Mouse (Mus musculus): Measurements from ENCODE around the gene Dusp8. TPM values are rescaled to one million over a fixed set of nuclear protein-coding genes. Genes with fewer than 3 reads are reported as not detected.

Dusp8 gene
- total RNA-seq, 2 experiments from 2014 or later = 20.5 to 44.4 TPM

GRCm38 (mm10) chr7:142094301-142095143 lies 1.1 kb downstream of the Dusp8 start:
- Histone ChIP-seq H3K4me3 (peak overlapping the region; percentile 96), H3K27ac (peak overlapping the region; percentile 97)
- peak; percentile 63 for DNase-seq
- intact Hi-C loops (cut with DNase I) = loop anchor here (5.0 to 10.0 kb wide), 3 partner anchors 32 to 190 kb away; partner anchors contain the start of gene Mob2
- TF ChIP-seq CTCF (IDR thresholded peaks at IDR 0.05) = no peak

- DNase-seq = no peak
- intact Hi-C loops (cut with DNase I) = loop anchor here (10.0 kb wide), 2 partner anchors 189 to 191 kb away; no protein-coding TSS in a partner anchor
- peak overlapping the region; percentile 97 for H3K27ac ChIP-seq
- H3K4me3 ChIP-seq = peak overlapping the region; percentile 96
- TF ChIP-seq CTCF (IDR thresholded peaks at IDR 0.05) = no peak
These were observed 1.9 kb downstream of the Dusp8 start for GRCm38 (mm10) chr7:142093696-142094240.

- TF ChIP-seq CTCF (IDR thresholded peaks at IDR 0.05) = no peak
- H3K4me3 ChIP-seq = peak overlapping the region; percentile 96
These were observed 2.7 kb downstream of the Dusp8 start for GRCm38 (mm10) chr7:142092991-142093390.

GRCm38 (mm10) chr7:142091848-142092247 lies 3.8 kb downstream of the Dusp8 start:
- Histone ChIP-seq H3K4me3 (peak overlapping the region; percentile 96), H3K27ac (peak overlapping the region; percentile 97; the same call in 1 of the 2 replicates)
- no peak for TF ChIP-seq CTCF (IDR thresholded peaks at IDR 0.05)
- intact Hi-C loops (cut with DNase I) = loop anchor here (10.0 kb wide), 2 partner anchors 187 to 193 kb away; no protein-coding TSS in a partner anchor
- DNase-seq = peak; percentile 18

More at GRCm38 (mm10) chr7:142092991-142093390, 2.7 kb downstream of the Dusp8 start:
- intact Hi-C loops (cut with DNase I) = loop anchor here (10.0 kb wide), 2 partner anchors 188 to 192 kb away; no protein-coding TSS in a partner anchor
- H3K27ac ChIP-seq = peak overlapping the region; percentile 97
- DNase-seq = no peak

GRCm38 (mm10) chr7:142089648-142090447 lies 5.8 kb downstream of the Dusp8 start:
- DNase-seq = no peak
- no peak for TF ChIP-seq CTCF (IDR thresholded peaks at IDR 0.05)
- no peak overlapping the region for H3K4me3 ChIP-seq
- no peak overlapping the region for H3K27ac ChIP-seq
- intact Hi-C loops (cut with DNase I) = loop anchor here (10.0 kb wide), 2 partner anchors 185 to 195 kb away; no protein-coding TSS in a partner anchor

- intact Hi-C loops (cut with DNase I) = no loop called here
- Histone ChIP-seq H3K4me3 (no peak overlapping the region), H3K27ac (no peak overlapping the region)
- TF ChIP-seq CTCF (IDR thresholded peaks at IDR 0.05) = no peak
- DNase-seq = no peak
These were observed 6.8 kb downstream of the Dusp8 start for GRCm38 (mm10) chr7:142088886-142089285.

GRCm38 (mm10) chr7:142087069-142087652 lies 8.5 kb downstream of the Dusp8 start:
- no peak for DNase-seq
- intact Hi-C loops (cut with DNase I) = no loop called here
- no peak for TF ChIP-seq CTCF (IDR thresholded peaks at IDR 0.05)
- 0 out of 2 replicates have a peak overlapping the region, but pooled peaks have one; percentile 2 for H3K27ac ChIP-seq
- no peak overlapping the region for H3K4me3 ChIP-seq

GRCm38 (mm10) chr7:142086159-142086905 lies 9.3 kb downstream of the Dusp8 start:
- H3K4me3 ChIP-seq = no peak overlapping the region
- intact Hi-C loops (cut with DNase I) = no loop called here
- H3K27ac ChIP-seq = peak overlapping the region; percentile 84
- DNase-seq = no peak
- no peak for TF ChIP-seq CTCF (IDR thresholded peaks at IDR 0.05)

- TF ChIP-seq CTCF (IDR thresholded peaks at IDR 0.05) = no peak
- peak; percentile 92 for DNase-seq
- H3K27ac ChIP-seq = peak overlapping the region; percentile 84
- peak overlapping the region; percentile 28 for H3K4me3 ChIP-seq
- intact Hi-C loops (cut with DNase I) = no loop called here
These were observed 10.8 kb downstream of the Dusp8 start for GRCm38 (mm10) chr7:142084820-142085219.

GRCm38 (mm10) chr7:142084395-142084794 lies 11.2 kb downstream of the Dusp8 start:
- peak; percentile 63 for DNase-seq
- intact Hi-C loops (cut with DNase I) = no loop called here
- peak overlapping the region; percentile 84 for H3K27ac ChIP-seq
- peak; percentile 40 for TF ChIP-seq CTCF (IDR thresholded peaks at IDR 0.05)
- peak overlapping the region; percentile 28 for H3K4me3 ChIP-seq

GRCm38 (mm10) chr7:142083588-142084317 lies 11.9 kb downstream of the Dusp8 start:
- intact Hi-C loops (cut with DNase I) = no loop called here
- peak overlapping the region; percentile 84 for H3K27ac ChIP-seq
- DNase-seq = peak; percentile 79
- no peak for TF ChIP-seq CTCF (IDR thresholded peaks at IDR 0.05)
- peak overlapping the region; percentile 28; the same call in 1 of the 2 replicates for H3K4me3 ChIP-seq
